Mouse (Mus musculus) lung, adult 10 weeks (tissue): Measurements from ENCODE around the gene Olfr1196. TPM values are rescaled to one million over a fixed set of nuclear protein-coding genes. Genes with fewer than 3 reads are reported as not detected.

Experiments used
- polyA plus RNA-seq: library from polyadenylated mRNA; stranded (reverse); fragments of 350-450 nt; fragmentation: Illumina TruSeq; extraction: RNeasy Lipid Tissue Mini Kit (QIAGEN cat#74804); gene quantifications from one replicate; pipeline ENCODE4 v1.2.3, GENCODE M21; 2014; ENCODE audit warnings: low read depth, low replicate concordance; ENCODE audit not compliant: insufficient read depth

The Olfr1196 gene
- not detected for polyA plus RNA-seq

DNA sequence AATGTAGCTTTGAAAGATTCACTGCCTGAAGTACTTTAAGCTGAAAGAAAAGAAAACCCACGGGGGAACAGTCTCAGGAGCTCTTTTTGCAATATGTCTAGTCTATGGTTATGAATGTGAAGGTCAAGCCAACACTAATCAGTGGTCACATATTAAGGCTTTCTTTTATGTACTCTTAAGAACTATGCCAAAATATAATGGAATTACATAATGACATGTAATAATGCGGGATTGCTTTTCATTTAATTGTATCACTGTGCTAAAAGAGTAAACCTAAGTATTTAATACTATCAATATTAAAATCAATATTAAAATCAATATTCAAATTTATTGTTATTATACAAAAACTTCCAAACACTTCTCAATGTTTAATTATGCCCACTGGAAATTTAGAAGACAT is at the start of gene Olfr1196:
Gene Olfr1196, minus strand, starts transcription at position 101 of the 400 bp plus-strand sequence.

DNA sequence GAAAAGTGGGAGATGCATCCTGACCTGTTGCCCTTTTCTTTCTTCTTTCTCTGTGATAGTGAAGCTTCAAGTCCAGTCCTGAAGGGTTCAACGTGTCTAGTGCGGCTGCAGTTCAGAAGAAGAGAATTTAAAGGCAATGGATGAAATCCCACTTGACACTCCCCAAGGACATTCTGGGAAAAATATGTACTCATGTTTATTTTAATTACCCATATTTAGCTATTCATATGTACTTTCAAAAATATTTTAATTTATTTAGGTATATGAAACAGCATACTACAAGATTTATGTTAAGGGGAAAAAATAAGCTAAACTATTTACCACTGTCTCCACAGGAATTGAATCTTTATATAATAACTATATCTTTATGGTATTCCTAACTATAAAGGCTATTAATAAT is 46.9 kb upstream of the Olfr1196 start, which contains the start of gene Olfr1198:
Gene Olfr1198, minus strand, starts transcription at position 101 of the 400 bp plus-strand sequence.

GRCm38 (mm10) chr2:88732266-88732665 is 27.9 kb upstream of the Olfr1196 start, which contains the start of gene Olfr1197:
Olfr1197 (minus strand) TSS chr2:88732366.

DNA sequence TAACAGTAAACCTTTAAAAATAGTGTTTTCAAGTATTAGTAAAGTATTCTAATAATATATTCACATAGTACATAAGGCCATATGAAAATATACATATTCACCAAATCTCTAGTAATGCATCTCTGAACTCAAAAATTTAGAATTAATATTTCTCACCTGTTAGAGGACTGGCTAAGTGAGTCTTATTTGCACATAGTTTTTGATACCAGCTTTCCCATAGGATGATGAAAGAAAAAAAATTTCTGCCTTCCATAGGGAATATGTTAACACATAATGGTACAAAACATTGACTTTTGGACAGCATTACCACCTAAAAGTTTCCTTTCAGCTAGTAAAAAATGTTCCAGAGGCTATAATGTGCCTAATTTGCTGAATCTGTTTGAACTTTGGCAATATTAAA is 15.3 kb downstream of the Olfr1196 start, which contains the start of gene Olfr1195:
Gene Olfr1195, minus strand, starts transcription at position 101 of the 400 bp plus-strand sequence.

DNA sequence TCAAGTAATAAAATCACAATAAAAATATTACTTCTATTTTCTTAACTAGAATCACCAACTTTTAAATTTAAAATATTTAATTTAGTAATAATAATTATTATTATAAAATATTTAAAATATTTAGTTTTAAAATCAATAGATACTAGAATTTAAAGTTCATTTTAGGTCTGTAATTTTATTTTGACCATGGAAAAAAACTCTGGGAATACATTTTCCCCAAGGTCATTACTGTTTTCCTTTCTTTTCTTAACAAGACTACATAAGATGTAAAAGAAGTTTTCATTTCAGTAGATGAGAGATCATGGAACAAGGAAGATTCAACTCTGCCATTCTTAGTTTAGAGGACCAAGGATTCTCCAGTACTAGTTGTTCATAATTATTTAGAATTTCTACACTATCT is 29.1 kb downstream of the Olfr1196 start, which contains the start of gene Olfr1193:
Gene Olfr1193, plus strand, starts transcription at position 301 of the 400 bp plus-strand sequence.

GRCm38 (mm10) chr2:88648209-88648608 is 56.2 kb downstream of the Olfr1196 start, which contains the start of gene Olfr1192-ps1:
Olfr1192-ps1 (plus strand) TSS chr2:88648509.

Other genes starting within 250 kb of the Olfr1196 start
- not detected for gene Olfr1183, start 249.7 kb downstream of the Olfr1196 start, polyA plus RNA-seq
- not detected for gene Olfr1184, start 221.0 kb downstream of the Olfr1196 start, polyA plus RNA-seq
- gene Olfr1185-ps1, start 211.3 kb downstream of the Olfr1196 start, polyA plus RNA-seq, result not detected
- gene Olfr1186, start 186.0 kb downstream of the Olfr1196 start, polyA plus RNA-seq, result not detected
- not detected for gene Olfr1188, start 147.7 kb downstream of the Olfr1196 start, polyA plus RNA-seq
- gene Olfr1189, start 118.1 kb downstream of the Olfr1196 start, polyA plus RNA-seq, result not detected
- gene Olfr1191-ps1, start 64.1 kb downstream of the Olfr1196 start, polyA plus RNA-seq, result not detected
- not detected for gene Olfr1192-ps1, start 56.1 kb downstream of the Olfr1196 start, polyA plus RNA-seq
- not detected for gene Olfr1193, start 29.0 kb downstream of the Olfr1196 start, polyA plus RNA-seq
- gene Olfr1195, start 15.4 kb downstream of the Olfr1196 start, polyA plus RNA-seq, result not detected
- not detected for gene Olfr1197, start 27.8 kb upstream of the Olfr1196 start, polyA plus RNA-seq
- gene Olfr1198, start 46.8 kb upstream of the Olfr1196 start, polyA plus RNA-seq, result not detected
- not detected for gene Olfr1199, start 55.9 kb upstream of the Olfr1196 start, polyA plus RNA-seq
- not detected for gene Olfr1200, start 65.9 kb upstream of the Olfr1196 start, polyA plus RNA-seq
- not detected for gene Olfr1201, start 88.4 kb upstream of the Olfr1196 start, polyA plus RNA-seq
- not detected for gene Olfr1202, start 109.9 kb upstream of the Olfr1196 start, polyA plus RNA-seq
- gene Olfr1205, start 125.1 kb upstream of the Olfr1196 start, polyA plus RNA-seq, result not detected
- gene Olfr1204, start 144.7 kb upstream of the Olfr1196 start, polyA plus RNA-seq, result not detected
- gene Olfr1206, start 158.6 kb upstream of the Olfr1196 start, polyA plus RNA-seq, result not detected
- not detected for gene Olfr1208, start 197.7 kb upstream of the Olfr1196 start, polyA plus RNA-seq
- not detected for gene Olfr1209, start 210.6 kb upstream of the Olfr1196 start, polyA plus RNA-seq
- not detected for gene Olfr1211, start 233.5 kb upstream of the Olfr1196 start, polyA plus RNA-seq
- gene Olfr1212, start 249.4 kb upstream of the Olfr1196 start, polyA plus RNA-seq, result not detected